Mouse (Mus musculus) heart, adult 9 months (tissue): ENCODE measurements around the gene Taar9.
"Not testable (repeated sequence)": the region's sequence is repeated elsewhere in the genome, so short reads cannot be mapped to it uniquely, and the experiment has no call there.

ENCODE experiments used
- DNase-seq, 2 experiments: peaks; one replicate each; pipeline ENCODE4 v3.0.0; 2022; ENCODE audit warnings: low spot score in 2 of 2

Taar9 gene

GRCm38 (mm10) chr10:24080166-24080565 is 29.2 kb downstream of the Taar9 start:
- DNase-seq = peak in 1 of 2 experiments; percentile 12

GRCm38 (mm10) chr10:24076200-24076599 is 33.1 kb downstream of the Taar9 start, which contains the start of gene Taar8a:
Taar8a (plus strand) TSS chr10:24076500.
- DNase-seq = not testable (repeated sequence)

GRCm38 (mm10) chr10:24074751-24075150 is 34.6 kb downstream of the Taar9 start:
- not testable (repeated sequence) for DNase-seq

- DNase-seq = no peak
These were observed 50.3 kb downstream of the Taar9 start for GRCm38 (mm10) chr10:24058986-24059385.
